Mouse (Mus musculus): Measurements from ENCODE around the gene Kif22.

GRCm38 (mm10) chr7:127088901-127089845 is 46.9 kb upstream of the Kif22 start:
- TF ChIP-seq NELFE (IDR thresholded peaks at IDR 0.05; ENCODE audit: low read depth, low read length) (no peak), ZC3H11A (IDR thresholded peaks at IDR 0.05; ENCODE audit: low read depth, low read length) (no peak), MXI1 (IDR thresholded peaks at IDR 0.05; ENCODE audit: low read depth, low read length) (no peak), JUND (IDR thresholded peaks at IDR 0.05; ENCODE audit: low read depth, low read length) (no peak), TAL1 (IDR thresholded peaks at IDR 0.05; ENCODE audit: low read length) (no peak), POLR2A (IDR thresholded peaks at IDR 0.05; ENCODE audit: control insufficient read depth in 1 of 2, insufficient read depth in 1 of 2, low read depth in 1 of 2, low read length in 2 of 2, poor library complexity in 1 of 2) (peak in 1 of 2 experiments; percentile 22; a peak in 1 of 4 replicates), NRF1 (IDR thresholded peaks at IDR 0.05; ENCODE audit: insufficient read depth, low read depth, low read length, poor library complexity, severe bottlenecking) (no peak), SMC3 (IDR thresholded peaks at IDR 0.05; ENCODE audit: low read depth, low read length) (no peak)
